Mouse (Mus musculus) G1E (cell line): ENCODE results near the gene Fap.

Experiments used
- CTCF ChIP-seq: IDR thresholded peaks from 2 replicates; pipeline ENCODE4 v1.5.1; 2012; ENCODE audit warnings: low read depth, low read length, inconsistent platforms, mixed read lengths
- GATA2 ChIP-seq: IDR thresholded peaks from 2 replicates; pipeline ENCODE4 v1.6.1; 2012; ENCODE audit warnings: low read depth, low read length, inconsistent platforms, borderline replicate concordance

- TF ChIP-seq CTCF (no peak), GATA2 (no peak)
Observed at GRCm38 (mm10) chr2:62556349-62556748, 17.5 kb downstream of the Fap start.
